Mouse (Mus musculus) stomach, postnatal 0 days (tissue): Measurements from ENCODE around the gene Asphd2.

Experiments used
- CTCF ChIP-seq: IDR thresholded peaks from 2 replicates; pipeline ENCODE4 v1.5.1; 2016; ENCODE audit warnings: antibody characterized with exemption, low read depth, mild to moderate bottlenecking, moderate library complexity
- EP300 ChIP-seq: optimal IDR thresholded peaks from 2 replicates; pipeline ENCODE3; 2016; ENCODE audit warnings: antibody characterized with exemption

DNA sequence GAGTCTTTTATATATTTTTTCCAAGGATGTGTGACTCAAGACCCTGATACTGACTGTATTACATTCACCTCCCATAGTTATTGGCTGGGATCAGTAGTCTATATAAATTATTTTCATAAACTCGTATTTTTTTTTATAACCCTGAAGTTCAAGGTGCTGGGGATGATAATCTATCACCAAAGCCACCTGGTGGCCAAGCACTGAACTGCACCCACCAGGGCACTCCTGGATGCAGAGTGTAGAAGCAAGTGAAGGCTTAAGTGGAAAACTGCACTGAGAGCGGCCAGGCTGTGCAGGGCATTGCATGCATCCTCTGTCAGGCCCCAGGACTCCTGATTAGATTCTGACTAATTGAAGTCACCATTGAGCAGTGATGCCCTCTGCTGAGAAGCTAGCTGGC lies 32.6 kb upstream of the Asphd2 start:
- TF ChIP-seq EP300 (no peak), CTCF (peak; percentile 83)
